Mouse (Mus musculus) heart, embryonic 12.5 days (tissue): ENCODE measurements at regions not wholly inside any gene's neighbourhood (a gene's known extent, or its start where the extent isn't known, plus 50 kb on each side); places are given as distances from the start of the nearest gene placed in this dataset.

Experiments
- ATAC-seq: fragments of 200-750 bp; cut with Nextera tagmentation; 2 replicates; pipeline ENCODE4 v1.8.0; 2017; ENCODE audit warnings: moderate TSS enrichment, moderate library complexity; ENCODE audit not compliant: insufficient number of reproducible peaks, low FRiP score
- H3K27ac ChIP-seq: fragments of 300-500 bp; sonication (generic); 2 replicates; pipeline ENCODE4 v1.5.1; 2016; ENCODE audit warnings: mild to moderate bottlenecking, moderate library complexity; ENCODE audit not compliant: poor library complexity, severe bottlenecking
- H3K27me3 ChIP-seq: fragments of 300-500 bp; sonication (generic); replicated peaks from 2 replicates; pipeline ENCODE4 v1.6.1; 2016; ENCODE audit warnings: mild to moderate bottlenecking, moderate library complexity
- H3K36me3 ChIP-seq: fragments of 300-500 bp; sonication (generic); 2 replicates; pipeline ENCODE4 v1.6.1; 2016; ENCODE audit warnings: mild to moderate bottlenecking, moderate library complexity
- H3K4me1 ChIP-seq: fragments of 300-500 bp; sonication (generic); replicated peaks from 2 replicates; pipeline ENCODE4 v1.6.1; 2016; ENCODE audit warnings: mild to moderate bottlenecking
- H3K4me2 ChIP-seq: fragments of 300-500 bp; sonication (generic); 2 replicates; pipeline ENCODE4 v1.6.1; 2016; ENCODE audit warnings: mild to moderate bottlenecking, moderate library complexity
- H3K4me3 ChIP-seq: fragments of 300-500 bp; sonication (generic); 2 replicates; pipeline ENCODE4 v1.5.1; 2016; ENCODE audit warnings: mild to moderate bottlenecking
- H3K9ac ChIP-seq: fragments of 300-500 bp; sonication (generic); 2 replicates; pipeline ENCODE4 v1.6.1; 2016; ENCODE audit warnings: mild to moderate bottlenecking, moderate library complexity
- H3K9me3 ChIP-seq: fragments of 300-500 bp; sonication (generic); replicated peaks from 2 replicates; pipeline ENCODE4 v1.6.1; 2016; ENCODE audit warnings: mild to moderate bottlenecking, moderate library complexity
- WGBS: fragments of 180-500 bp; shearing (Covaris S2); methylation state at CpG from one replicate; pipeline ENCODE4 v1.1.7; 2016; 5-methylcytosine and 5-hydroxymethylcytosine counted together

- no peak overlapping the region for H3K27ac ChIP-seq
- no peaks in the 10 kb centered on the region for H3K27me3 ChIP-seq
- H3K4me1 ChIP-seq, result no peaks in the 10 kb centered on the region
- H3K4me3 ChIP-seq, result no peak overlapping the region
- no peak for ATAC-seq
- no peaks in the 10 kb centered on the region for H3K36me3 ChIP-seq
- no peak overlapping the region for H3K4me2 ChIP-seq
- H3K9me3 ChIP-seq, result no peaks in the 10 kb centered on the region
- WGBS, result 64% methylated on average over 4 of the region's 4 CpGs
- no peak overlapping the region for H3K9ac ChIP-seq
Measured at GRCm38 (mm10) chr3:49502351-49502750, 254.8 kb downstream of the Pcdh18 start.

- ATAC-seq, result no peak
- H3K36me3 ChIP-seq, result no peaks in the 10 kb centered on the region
- H3K4me3 ChIP-seq, result no peak overlapping the region
- WGBS, result 81% methylated on average over 8 of the region's 8 CpGs
- H3K4me2 ChIP-seq, result no peak overlapping the region
- H3K27ac ChIP-seq, result no peak overlapping the region
- no peak overlapping the region for H3K9ac ChIP-seq
- H3K27me3 ChIP-seq, result no peaks in the 10 kb centered on the region
- no peaks in the 10 kb centered on the region for H3K4me1 ChIP-seq
- no peaks in the 10 kb centered on the region for H3K9me3 ChIP-seq
Measured at GRCm38 (mm10) chr3:49485105-49485504, 272.0 kb downstream of the Pcdh18 start.
